ENCODE assay signal across 24 mouse cellular contexts in the genomic region with DNA sequence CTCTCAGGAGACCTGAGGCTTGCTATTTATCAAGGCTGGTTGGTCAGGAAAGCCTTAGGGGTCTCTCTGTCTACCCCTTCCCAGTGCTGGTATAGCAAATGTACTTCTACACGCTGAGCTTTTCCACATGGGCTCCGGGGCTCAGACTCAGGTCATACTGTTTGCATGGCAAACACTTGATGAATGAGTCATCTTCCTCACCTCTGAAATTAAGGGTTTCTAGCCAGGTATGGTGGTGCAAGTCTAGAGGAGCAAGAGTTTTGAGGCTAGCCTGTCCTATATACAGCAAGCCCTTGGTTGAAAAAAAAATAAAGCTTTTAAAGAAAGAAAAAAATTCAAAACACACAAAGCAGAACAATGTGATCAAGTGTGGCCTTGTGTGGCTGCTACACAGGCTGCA. TPM values are rescaled to one million over a fixed set of nuclear protein-coding genes. Genes with fewer than 3 reads are reported as not detected.
A peak's percentile ranks its signal among the peaks of the same experiment; 100 is the strongest.
DNase-seq lines count a peak whose midpoint lies in the region; ATAC-seq lines count a peak whose summit lies in the region.
"Had no signal": no experiment of that assay in that cellular context is flagged by ENCODE, and none has a peak within 500 bp of the region (broad histone marks: within the 10 kb centered on the region; RNA-seq: fewer than 3 reads in every experiment).

No protein-coding gene starts in this region.

- WGBS in lung, embryonic 16.5 days = 63% methylated on average over 2 of the region's 2 CpGs

- H3K4me3 ChIP-seq in lung, embryonic 16.5 days (ENCODE audit: low read length) = no peak overlapping the region
- H3K4me3 ChIP-seq: embryonic facial prominence, embryonic 13.5 days; embryonic facial prominence, embryonic 15.5 days; erythroblast, embryonic 14.5 days; forebrain, embryonic 10.5 days; forebrain, embryonic 12.5 days had no signal

- no peaks in the 10 kb centered on the region for H3K36me3 ChIP-seq in lung, embryonic 16.5 days (ENCODE audit: control insufficient read depth, insufficient read depth, low read length)
- H3K36me3 ChIP-seq: embryonic facial prominence, embryonic 13.5 days; embryonic facial prominence, embryonic 15.5 days; forebrain, embryonic 10.5 days; forebrain, embryonic 12.5 days had no signal

- H3K9ac ChIP-seq in lung, embryonic 16.5 days (ENCODE audit: low read length) = no peak overlapping the region
- H3K9ac ChIP-seq: embryonic facial prominence, embryonic 13.5 days; embryonic facial prominence, embryonic 15.5 days; forebrain, embryonic 12.5 days had no signal

- H3K27ac ChIP-seq in lung, embryonic 16.5 days (ENCODE audit: low read length) = no peak overlapping the region
- H3K27ac ChIP-seq: embryonic facial prominence, embryonic 13.5 days; embryonic facial prominence, embryonic 15.5 days; forebrain, embryonic 10.5 days; forebrain, embryonic 12.5 days had no signal

- no peaks in the 10 kb centered on the region for H3K27me3 ChIP-seq in lung, embryonic 16.5 days (ENCODE audit: control insufficient read depth, insufficient read depth, low read depth, low read length)
- H3K27me3 ChIP-seq: embryonic facial prominence, embryonic 13.5 days; embryonic facial prominence, embryonic 15.5 days; forebrain, embryonic 12.5 days had no signal

- peak; percentile 59 for ATAC-seq in lung, embryonic 16.5 days (ENCODE audit: low read depth)
- ATAC-seq: forebrain, embryonic 14.5 days; forebrain, embryonic 16.5 days had no signal

- H3K4me2 ChIP-seq in lung, embryonic 16.5 days (ENCODE audit: low read depth, low read length) = no peak overlapping the region
- H3K4me2 ChIP-seq: embryonic facial prominence, embryonic 13.5 days; embryonic facial prominence, embryonic 15.5 days; forebrain, embryonic 12.5 days had no signal

- no peaks in the 10 kb centered on the region for H3K9me3 ChIP-seq in lung, embryonic 16.5 days (ENCODE audit: control insufficient read depth, low read length)
- H3K9me3 ChIP-seq: embryonic facial prominence, embryonic 13.5 days; embryonic facial prominence, embryonic 15.5 days; forebrain, embryonic 10.5 days; forebrain, embryonic 12.5 days had no signal

- no peaks in the 10 kb centered on the region for H3K4me1 ChIP-seq in lung, embryonic 16.5 days (replicated peaks; ENCODE audit: control insufficient read depth, insufficient read depth, low read length)
- H3K4me1 ChIP-seq: forebrain, embryonic 12.5 days had no signal

- intact Hi-C loops in heart, postnatal 10 days (cut with DNase I) = no loop called here

- peak; percentile 48 for DNase-seq in heart, adult 11 months
- no peak for DNase-seq in heart, postnatal 10 days
- no peak for DNase-seq in lung, postnatal 10 days
- peak; percentile 39 for DNase-seq in lung, postnatal 36 days
- no peak for DNase-seq in lung, adult 18-20 months
- no peak for DNase-seq in frontal cortex, postnatal 25 days (ENCODE audit: low spot score in 2 of 2)
- DNase-seq: adrenal gland, adult 2 months; adrenal gland, postnatal 10 days; adrenal gland, postnatal 25 days; cerebellum, adult 11 months; cerebellum, adult 18-20 months; cerebellum, adult 9-11 months; cerebellum, postnatal 14 days; cerebellum, postnatal 36 days; embryo, embryonic 11 days had no signal

RNA-seq across cellular contexts. Expression of a gene that starts 16.6 kb away (rescaled TPM):
- 1 to 10 TPM; 1.9 to 2.2 TPM for total RNA-seq in heart, postnatal 10 days (2021)
- 0.63 and 0.69 TPM in 2 replicates for polyA plus RNA-seq in lung, embryonic 16.5 days (2015; fragmentation: Nextera tagmentation; extraction: Ambion mirVana)

RNA-seq across cellular contexts. Expression of a gene that starts 31.1 kb away (rescaled TPM):
- 1 to 10 TPM; 2.1 to 2.2 TPM for total RNA-seq in heart, postnatal 10 days (2021)
- 3.6 and 5.0 TPM in 2 replicates for polyA plus RNA-seq in lung, embryonic 16.5 days (2015; fragmentation: Nextera tagmentation; extraction: Ambion mirVana)

RNA-seq across cellular contexts. Expression of a gene that starts 57.6 kb away (rescaled TPM):
- 10 to 100 TPM; 23.4 to 28.2 TPM for total RNA-seq in heart, postnatal 10 days (2021)
- polyA plus RNA-seq in lung, embryonic 16.5 days (2015; fragmentation: Nextera tagmentation; extraction: Ambion mirVana) = 12.6 and 15.6 TPM in 2 replicates
- total RNA-seq: MEL had no signal

Comparison
In these comparisons a context has a peak if more than half of its experiments do, and no peak if none do; other contexts are left out.
1. DNase-seq: peak in heart, adult 11 months (single experiment) and lung, postnatal 36 days (single experiment); none in heart, postnatal 10 days (0 of 2), lung, postnatal 10 days (single experiment), lung, adult 18-20 months (0 of 2) and frontal cortex, postnatal 25 days (0 of 2).